Mouse (Mus musculus): Measurements from ENCODE around the gene Rasa2.
"Not testable (repeated sequence)": the region's sequence is repeated elsewhere in the genome, so short reads cannot be mapped to it uniquely, and the experiment has no call there.

The Rasa2 gene

DNA sequence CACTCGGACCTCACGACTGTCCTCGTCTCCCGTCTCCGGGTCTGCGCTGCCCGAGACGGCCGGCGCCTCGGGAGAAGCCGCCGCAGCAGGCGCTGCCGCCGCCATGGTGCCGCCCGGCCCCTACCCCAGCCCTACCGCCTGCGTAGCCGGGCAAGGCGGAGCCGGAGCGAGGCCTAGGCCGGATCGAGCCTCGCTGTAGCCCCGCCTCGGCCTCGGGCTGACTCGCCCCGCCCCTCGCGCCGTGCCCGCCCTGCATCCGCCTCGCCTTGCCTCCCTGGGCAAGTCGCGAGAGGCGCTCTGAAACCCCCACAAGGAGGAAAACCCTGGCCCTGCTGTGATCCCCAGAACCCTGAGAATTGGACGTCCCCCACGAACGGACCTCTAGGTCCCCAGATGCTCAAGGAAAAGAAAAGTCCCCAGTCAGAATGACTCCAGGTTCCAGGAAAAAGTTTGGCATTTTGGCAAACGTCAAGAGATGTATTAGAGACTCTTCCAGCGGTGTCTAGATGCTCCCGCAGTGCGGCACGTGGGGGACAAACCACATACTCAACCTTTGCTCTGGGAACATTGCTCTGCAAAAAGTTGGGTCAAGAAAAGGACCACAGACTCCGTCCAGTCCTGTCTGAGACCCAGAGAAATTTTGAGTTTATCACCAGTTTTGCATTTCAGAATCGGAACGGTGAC, at the start of gene Rasa2:
Gene Rasa2, minus strand, starts transcription at position 229 of the 684 bp plus-strand sequence.
- peak; percentile 50 for DNase-seq (ENCODE audit: extremely low read depth, low read depth)

DNA sequence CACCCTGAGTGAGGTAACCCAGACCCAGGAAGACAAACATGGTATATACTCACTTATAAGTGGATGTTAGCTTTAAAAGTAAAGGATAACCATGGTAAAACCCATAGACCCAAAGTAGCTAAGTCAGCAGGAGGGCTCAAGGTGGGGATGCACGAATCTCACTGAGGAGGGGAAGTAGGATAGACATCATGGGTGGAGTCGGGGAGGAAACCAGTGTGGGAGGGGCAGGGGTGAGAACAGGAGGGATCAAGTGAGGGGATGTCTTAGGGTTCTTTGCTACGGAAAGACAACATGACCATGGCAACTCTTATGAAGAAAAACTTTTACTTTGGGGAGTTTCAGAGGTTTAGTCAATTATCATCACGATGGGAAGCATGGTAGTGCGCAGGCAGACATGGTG, 47.2 kb upstream of the Rasa2 start:
- DNase-seq (ENCODE audit: extremely low read depth, low read depth), result no peak

DNA sequence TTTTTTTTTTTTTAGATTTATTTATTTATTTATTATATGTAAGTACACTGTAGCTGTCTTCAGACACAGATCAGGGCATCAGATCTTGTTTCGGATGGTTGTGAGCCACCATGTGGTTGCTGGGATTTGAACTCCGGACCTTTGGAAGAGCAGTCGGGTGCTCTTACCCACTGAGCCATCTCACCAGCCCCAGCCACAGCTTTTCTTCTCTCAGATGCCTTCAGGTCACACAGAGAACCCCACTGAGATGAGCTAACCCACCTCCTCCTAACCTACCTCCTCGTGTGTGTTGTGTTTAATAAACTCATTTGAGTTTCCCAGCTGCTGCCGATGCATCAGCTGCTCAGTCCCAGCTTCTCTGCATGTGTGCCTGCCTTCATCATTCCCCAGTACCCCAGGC, 46.3 kb upstream of the Rasa2 start:
- not testable (repeated sequence) for DNase-seq (ENCODE audit: extremely low read depth, low read depth)

DNA sequence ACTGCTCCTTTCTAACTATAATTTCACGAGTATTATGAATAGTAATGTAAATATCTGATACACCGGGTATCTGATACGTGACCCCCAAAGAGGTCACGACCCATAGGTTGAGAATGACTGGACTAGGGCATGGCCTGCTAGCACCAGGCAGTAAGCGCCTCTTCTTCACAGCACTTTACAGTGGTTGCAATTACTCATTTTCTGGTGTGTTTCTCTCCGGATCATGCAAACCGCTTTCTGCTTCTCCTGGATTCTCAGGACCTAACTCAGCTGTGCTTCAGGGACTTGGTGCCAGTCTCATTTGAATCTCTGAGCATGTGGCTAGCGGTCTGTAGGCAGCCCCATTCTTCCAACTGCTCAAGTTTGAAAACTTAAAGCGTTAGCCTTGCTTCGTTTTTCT, 45.3 kb upstream of the Rasa2 start:
- DNase-seq (ENCODE audit: extremely low read depth, low read depth), result no peak

DNA sequence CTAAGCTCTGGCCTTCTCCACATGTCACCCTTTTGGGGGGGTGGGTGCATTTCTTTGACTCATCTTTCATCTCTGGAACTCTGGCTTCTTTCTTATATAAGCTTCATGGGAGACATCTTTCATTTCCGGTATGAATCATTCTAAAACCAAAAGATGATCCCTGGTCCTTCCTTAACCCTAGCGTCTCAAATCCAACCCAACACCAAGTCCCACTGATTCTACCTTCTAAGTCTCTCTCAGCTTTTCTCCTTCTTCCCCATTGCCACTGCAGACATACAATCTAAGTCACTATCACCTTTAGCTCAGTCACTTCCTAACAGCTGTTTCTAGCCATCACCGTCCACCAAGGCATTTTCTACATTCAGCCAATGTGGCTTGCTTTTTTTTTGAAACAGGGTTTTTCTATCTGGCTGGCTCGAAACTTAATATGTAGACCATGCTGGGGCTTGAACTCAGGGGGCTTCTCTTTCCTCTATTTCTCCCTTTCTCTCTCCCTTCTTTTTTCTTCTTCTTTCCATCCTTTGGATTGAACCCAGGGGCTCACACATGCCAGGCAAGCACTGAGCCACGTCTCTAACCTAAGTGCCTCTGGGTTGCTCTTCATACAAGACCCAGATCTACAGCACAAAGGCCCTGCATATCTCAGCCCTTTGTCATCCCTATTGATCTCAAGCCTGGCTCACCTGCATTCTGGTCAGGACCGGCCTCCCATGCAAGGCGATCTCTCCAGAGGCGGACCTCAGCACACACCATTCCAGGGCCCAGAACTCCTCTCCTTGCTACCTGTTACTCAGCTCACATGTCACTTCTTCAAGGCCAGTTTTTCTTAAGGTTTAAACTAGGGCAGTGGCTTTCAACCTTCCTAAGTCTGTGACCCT, 44.6 kb upstream of the Rasa2 start:
- no peak for DNase-seq (ENCODE audit: extremely low read depth, low read depth)

DNA sequence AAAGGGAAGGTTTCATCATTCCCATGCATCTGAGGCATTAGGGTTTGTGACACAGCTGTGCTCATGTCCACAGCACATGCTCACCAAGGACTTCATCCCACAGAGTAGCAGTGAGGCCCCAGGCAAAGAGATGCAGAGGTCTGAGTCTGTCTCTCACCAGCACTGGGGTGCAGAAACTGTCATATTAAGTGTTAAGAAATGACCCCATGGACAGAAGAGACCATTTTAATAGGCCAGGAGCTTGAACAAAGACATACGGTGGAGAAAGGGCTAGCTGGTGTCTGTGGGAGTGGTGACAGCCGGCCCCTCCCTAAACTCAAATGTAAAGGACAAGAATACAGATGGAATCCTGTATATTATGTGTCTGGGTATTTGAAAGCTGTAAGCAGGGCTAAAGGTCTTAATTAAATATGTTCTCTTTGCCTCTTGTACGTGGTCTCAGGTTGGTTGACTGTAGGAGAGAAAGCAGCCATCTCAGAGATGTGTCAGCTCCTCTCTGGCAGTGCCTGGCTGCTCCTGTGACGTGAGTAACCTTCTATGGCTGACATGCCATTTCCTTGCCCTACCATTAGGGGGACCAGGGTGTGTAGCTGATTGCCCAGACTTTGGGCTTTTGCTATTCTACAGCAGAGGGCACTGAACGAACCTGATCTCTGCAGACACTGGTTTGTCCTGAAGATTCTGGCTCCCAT, 43.8 kb upstream of the Rasa2 start:
- peak; percentile 65 for DNase-seq (ENCODE audit: extremely low read depth, low read depth)

DNA sequence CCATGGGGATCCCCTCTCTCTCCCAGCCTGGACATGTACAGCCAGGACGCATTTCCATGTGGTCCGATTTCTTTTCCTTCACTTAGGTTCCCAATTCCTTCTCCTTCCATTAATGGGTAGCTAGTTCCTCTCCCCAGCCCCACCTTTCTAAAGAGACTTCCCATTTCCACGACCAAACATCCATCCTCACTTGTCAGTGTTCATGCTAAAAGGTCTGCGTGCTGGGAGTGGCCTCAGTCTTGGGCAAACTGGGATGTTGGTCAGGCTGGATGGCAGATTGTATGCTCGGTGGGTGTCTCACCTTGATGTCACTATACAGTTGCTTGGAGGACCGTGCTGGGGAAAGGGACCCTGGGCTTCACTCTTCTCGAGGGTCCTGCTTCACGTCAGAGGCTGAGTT, 42.9 kb upstream of the Rasa2 start:
- no peak for DNase-seq (ENCODE audit: extremely low read depth, low read depth)

DNA sequence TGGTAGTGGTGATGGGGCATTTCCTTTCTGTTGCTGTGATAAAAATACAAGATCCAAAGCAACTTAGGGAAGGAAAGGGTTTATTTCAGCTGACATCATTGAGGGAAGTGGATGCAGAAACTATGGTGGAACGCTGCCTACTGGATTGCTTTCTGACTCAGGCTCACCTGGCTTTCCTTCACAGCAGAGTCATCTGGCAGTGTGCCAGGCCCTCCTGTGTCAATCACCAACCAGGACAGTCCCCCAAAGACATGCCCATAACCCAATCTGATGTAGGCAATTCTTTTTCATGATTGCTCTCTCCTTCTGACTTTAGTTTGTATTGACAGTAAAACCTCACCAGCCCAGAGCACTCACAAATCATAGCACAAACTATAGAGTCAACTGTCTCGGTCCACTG, 41.0 kb upstream of the Rasa2 start:
- DNase-seq (ENCODE audit: extremely low read depth, low read depth), result no peak

DNA sequence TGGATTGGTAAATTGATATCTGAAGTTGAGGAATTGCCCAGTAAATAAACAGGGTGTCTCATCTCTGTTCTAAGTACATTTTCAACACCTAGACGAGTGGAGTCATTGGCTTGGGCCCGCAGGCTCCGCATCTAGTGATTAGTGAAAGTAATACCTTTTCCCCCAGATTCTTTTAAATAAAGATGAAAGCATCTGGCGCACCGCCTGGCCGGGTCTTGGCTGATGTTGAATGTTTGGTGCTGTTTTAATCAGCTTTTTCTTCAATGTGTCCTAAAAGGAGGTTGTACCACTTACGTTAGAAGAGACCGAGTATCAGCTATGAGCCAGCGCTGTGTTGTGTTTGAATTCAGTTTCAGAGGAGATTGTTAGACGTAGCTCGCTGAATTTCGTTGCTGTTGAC, 39.8 kb upstream of the Rasa2 start:
- DNase-seq (ENCODE audit: extremely low read depth, low read depth), result no peak

DNA sequence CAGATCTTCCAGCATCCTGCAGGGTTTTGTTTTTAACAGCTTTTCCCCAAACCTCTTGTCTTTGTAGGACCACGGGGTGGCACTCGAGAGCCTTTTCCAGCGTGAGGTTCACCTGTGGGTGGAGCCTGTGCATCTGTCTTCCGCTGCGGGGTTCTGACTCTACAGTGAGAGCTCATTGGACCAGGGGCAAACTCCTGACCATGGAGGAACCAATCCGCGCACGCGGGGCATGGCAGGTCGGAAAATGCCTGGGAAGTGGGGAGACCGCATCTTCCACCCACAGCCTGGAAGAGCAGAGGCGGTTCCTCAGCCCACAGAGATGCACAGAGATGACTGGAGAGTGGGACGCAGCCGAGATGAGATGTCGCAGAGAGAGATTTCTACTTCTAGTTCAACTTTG, 38.5 kb upstream of the Rasa2 start:
- DNase-seq (ENCODE audit: extremely low read depth, low read depth), result peak; percentile 96

DNA sequence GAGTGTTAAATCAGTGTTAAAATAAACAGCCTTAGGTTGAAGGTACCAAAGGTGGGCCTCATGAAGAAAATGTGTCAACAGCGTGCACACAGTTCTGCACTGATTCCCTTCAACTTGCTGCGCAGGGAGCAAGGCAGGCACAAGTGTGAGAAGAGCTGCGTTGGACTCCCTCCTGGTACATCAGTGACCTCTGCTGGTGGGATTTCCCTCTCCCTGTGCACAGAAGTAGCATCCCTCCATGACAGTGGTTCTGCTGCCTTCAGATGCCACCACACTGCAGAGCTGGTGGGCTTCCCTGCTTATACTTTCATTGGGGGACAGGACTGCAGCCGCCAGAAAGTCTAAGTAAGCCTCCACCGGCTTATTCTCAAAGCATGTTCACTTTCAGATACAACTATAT, 37.2 kb upstream of the Rasa2 start:
- DNase-seq (ENCODE audit: extremely low read depth, low read depth), result peak; percentile 52

DNA sequence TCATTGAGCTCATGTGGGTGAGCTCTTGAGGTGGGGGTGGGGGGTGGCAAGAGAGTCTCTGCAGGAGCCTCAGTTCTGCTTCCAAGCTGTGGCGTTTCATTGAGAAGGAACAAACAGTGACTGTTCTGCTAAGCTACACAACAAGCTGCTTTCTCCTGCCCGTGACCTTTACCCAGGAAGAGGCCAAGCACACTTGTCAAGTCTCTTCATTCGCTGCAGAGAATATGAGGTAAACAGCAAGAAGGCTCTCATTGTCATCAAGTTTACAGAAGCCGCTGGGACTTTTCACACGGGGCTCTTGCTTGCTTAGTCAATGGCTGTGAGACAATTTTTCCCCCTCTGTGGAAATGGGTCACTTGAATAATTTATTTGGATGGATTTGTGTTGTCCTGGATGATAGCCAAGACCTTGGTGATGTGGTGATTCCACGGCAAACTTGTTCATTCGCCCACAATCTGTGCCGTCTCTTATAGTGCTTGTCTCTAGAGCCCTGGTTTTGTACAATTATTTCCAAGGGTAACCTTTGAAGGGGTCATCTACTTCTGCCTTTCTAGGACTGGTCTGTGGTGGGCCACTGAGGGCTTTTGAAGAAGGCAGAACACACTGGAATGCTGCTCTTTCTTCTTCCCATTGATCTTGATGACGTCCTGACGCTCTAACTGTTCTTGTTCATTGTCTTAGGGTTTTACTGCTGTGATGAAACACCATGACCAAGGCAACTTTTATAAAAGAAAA, 29.3 kb upstream of the Rasa2 start:
- DNase-seq (ENCODE audit: extremely low read depth, low read depth), result no peak

DNA sequence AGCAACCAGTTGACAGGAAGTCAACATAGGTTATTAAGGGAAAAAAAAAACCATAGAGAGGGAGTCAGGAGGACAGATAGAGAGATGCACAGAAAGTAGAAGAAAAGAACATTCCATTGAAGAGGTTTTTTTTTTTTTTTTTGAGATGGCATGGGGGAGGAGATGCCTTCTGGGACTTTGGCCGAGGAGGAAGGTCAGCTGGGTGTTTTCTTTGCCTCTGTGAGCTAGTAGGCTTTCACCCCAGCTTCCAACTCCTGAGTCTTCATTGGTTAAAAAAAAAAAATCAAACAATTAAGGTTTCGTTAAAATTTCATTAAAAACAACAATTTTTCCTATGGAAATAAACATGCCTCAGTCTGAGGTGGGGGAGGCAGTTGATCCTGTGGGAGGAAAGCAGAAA, 28.4 kb upstream of the Rasa2 start:
- no peak for DNase-seq (ENCODE audit: extremely low read depth, low read depth)

DNA sequence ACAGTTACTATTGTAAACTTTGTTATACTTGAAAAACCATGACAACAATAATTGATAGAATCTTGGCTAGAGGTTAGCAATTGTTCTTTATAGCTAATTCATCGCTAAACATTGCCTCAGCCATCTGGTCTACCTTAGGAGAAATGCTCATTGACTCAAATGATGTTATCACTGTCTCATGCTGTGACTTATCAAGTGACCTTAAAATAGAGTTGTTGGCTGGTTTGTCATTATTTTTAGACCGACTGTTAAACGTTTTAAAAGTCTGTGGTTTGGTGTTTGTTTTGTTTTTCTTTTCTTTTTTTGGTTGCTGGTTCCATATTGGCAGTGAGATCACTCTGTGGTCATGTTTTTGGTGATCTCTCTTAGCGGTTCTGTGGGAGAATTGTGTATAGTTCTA, 22.1 kb upstream of the Rasa2 start:
- DNase-seq (ENCODE audit: extremely low read depth, low read depth), result no peak

DNA sequence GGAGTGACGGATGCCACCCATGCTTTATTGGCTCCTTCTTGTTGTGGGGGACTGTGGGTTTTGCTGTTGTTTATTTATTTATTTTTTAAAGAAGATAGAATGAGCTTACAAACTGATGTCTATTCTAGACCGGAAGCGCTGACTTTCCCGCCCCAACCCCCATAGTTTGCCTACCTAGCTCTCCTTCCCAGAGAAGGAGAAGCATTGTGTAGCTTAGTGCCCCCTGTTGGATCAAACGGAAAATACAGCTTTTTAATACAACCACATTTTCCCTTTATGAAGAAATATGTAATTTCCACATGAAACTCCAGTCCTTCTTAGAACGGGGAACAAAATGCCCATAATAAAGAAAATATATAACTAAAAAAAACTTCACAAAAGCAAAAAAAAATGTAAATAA, 21.3 kb upstream of the Rasa2 start:
- peak; percentile 56 for DNase-seq (ENCODE audit: extremely low read depth, low read depth)

DNA sequence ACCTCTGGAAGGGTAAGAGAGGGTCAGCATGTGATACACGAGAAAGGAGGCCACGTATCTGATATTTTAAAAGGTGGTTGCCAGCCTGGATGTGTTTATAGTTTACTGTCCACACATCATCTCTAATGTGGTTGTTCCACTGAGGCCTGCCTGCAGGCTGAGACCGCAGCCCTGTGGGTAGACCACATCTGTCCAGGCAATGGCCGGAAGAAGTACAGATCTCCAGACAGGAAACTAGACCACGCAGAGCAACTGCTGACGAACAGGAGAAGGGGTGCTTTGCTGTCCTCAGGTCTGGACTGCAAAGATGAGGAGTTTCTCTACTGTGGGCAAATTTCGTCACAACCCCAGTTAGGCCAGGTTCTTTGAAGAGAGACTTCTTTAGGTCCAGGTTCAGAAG, 19.4 kb upstream of the Rasa2 start:
- DNase-seq (ENCODE audit: extremely low read depth, low read depth), result no peak

DNA sequence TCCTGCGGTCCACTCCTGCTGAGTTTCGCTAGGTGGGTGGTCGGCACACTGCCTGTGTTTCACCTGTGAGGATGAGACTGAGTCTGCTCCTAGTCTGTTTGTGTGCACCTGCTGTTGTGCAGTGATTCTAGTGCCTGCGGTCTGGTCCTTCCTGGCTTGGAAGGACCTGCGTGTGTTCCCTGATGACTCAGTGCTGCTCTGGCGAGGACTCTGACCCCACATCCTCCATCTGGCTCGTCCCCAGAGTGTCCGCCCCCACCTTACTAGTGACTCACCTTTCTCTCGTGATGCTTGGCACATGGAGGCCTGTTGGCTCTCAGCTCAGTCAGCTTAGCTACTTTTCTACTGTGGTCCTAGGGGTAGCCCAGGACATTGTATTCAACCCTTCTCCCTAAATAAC, 18.5 kb upstream of the Rasa2 start:
- no peak for DNase-seq (ENCODE audit: extremely low read depth, low read depth)

DNA sequence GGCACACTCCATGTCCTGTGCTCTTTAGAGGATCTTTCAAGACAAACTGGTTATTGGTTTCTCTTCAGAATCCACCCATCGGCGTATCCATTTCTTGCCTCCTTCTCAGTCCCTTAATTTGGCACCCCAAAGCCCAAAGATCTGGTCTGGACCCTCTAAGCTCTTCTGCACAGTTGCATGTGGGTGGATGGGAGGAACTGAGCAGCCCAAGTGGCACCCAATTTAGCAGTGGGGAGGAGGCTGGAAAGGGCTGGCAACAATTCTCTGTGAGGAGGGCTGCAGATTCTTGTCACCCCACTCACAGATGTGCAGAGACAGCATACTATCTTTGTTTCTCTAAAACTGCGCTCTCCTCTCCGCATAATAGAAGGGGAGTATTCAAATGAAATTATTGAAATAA, 17.9 kb upstream of the Rasa2 start:
- DNase-seq (ENCODE audit: extremely low read depth, low read depth), result no peak

DNA sequence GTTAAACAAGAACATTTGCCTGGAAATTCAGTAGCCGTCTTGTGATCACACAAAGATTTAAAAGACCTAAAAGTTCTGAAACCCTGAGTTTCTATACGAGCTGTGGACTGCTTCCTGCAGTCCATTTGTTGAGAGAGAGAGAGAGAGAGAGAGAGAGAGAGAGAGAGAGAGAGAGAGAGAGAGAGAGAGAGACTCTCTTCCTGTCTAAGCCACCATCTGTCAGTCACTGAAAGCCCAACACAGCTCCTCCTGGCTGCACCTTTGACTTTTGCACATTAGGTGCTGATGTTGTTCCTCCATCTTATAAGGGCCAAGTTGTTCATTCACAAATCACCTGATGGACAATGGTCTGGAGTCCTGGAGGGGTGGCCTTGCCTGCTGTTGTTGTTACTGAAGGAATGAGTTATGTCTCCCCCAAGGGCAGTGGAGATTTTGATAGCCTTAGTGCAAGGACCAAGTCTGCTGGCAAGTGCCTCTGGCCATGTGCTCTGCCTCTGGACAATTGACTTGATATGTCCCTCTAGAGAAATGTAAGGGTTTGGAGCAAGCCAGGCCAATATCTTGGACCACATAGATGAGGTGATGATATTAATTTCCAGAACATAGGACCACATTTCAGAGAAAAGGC, 15.4 kb upstream of the Rasa2 start:
- DNase-seq (ENCODE audit: extremely low read depth, low read depth), result no peak

DNA sequence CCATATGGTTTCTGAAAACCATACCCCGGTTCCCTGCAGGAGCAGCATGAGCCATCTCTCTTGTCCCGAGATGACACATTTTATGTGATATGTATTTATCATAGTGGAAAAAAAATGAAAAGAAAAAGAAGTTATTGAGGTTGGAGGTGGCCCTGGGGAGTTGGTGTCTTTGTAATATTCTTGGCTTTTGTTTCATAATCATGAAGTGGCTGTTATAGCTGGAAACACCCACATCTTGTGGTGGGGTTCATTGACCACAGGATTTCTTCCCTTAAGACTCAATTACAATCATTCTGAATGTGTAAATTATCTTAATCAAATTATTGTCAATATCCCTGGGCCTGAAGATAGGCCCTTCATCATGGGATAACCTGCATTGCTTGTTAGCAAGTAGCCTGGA, 13.4 kb upstream of the Rasa2 start:
- no peak for DNase-seq (ENCODE audit: extremely low read depth, low read depth)

DNA sequence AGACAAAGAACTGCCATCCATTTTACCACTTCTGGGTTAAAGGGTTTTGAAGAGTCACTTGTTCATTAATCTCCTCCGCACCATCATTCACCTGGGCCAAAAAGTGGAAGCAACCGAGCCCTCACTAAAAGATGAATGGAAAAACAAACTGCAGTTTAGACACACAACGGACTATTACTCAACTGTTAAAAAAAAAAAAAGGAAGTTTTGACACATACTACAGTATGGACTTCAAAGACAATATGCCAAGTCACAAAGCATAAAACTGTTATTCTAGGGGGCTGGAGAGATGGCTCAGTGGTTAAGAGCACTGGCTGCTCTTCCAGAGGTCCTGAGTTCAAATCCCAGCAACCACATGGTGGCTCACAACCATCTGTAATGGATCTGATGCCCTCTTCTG, 12.6 kb upstream of the Rasa2 start:
- DNase-seq (ENCODE audit: extremely low read depth, low read depth), result not testable (repeated sequence)
